Mouse (Mus musculus) liver, adult 2 months (tissue): Measurements from ENCODE around the gene Slc16a3.

Experiments used
- CTCF ChIP-seq: fragments of 200-500 bp; IDR thresholded peaks from 2 replicates; pipeline ENCODE4 v1.5.1; 2011; ENCODE audit warnings: low read depth, low read length, control low read depth
- POLR2A ChIP-seq: fragments of 200-500 bp; IDR thresholded peaks from 2 replicates; pipeline ENCODE4 v1.6.1; 2011; ENCODE audit warnings: low read length, control low read depth; ENCODE audit not compliant: insufficient read depth; ENCODE audit errors: extremely low read depth

- TF ChIP-seq POLR2A = no peak
- TF ChIP-seq CTCF = no peak
Measured at GRCm38 (mm10) chr11:120945266-120945665, 3.0 kb upstream of the Slc16a3 start.
